Comparison of ENCODE assay signal across 10 mouse cellular contexts in genomic region chr4:127549581-127549980, GRCm38 (mm10).
DNase-seq lines count a peak whose midpoint lies in the region; ATAC-seq lines count a peak whose summit lies in the region.
"Had no signal": no experiment of that assay in that cellular context is flagged by ENCODE, and none has a peak within 500 bp of the region (broad histone marks: within the 10 kb centered on the region; RNA-seq: fewer than 3 reads in every experiment).

No protein-coding gene starts in this region.

- H3K4me2 ChIP-seq in forebrain, embryonic 12.5 days: 0 out of 2 replicates have a peak overlapping the region, but pooled peaks have one; percentile 10
- no peak overlapping the region for H3K4me2 ChIP-seq in forebrain, embryonic 11.5 days (ENCODE audit: low read depth, low read length, severe bottlenecking)
- peak overlapping the region; percentile 46 for H3K4me2 ChIP-seq in heart, embryonic 14.5 days (ENCODE audit: low read length)
- H3K4me2 ChIP-seq: liver, embryonic 13.5 days had no signal

- no peak overlapping the region for H3K9ac ChIP-seq in forebrain, embryonic 12.5 days
- H3K9ac ChIP-seq in forebrain, embryonic 11.5 days (ENCODE audit: low read length): no peak overlapping the region
- no peak overlapping the region for H3K9ac ChIP-seq in heart, embryonic 14.5 days (ENCODE audit: low read length)
- H3K9ac ChIP-seq: liver, embryonic 13.5 days had no signal

- DNase-seq in forebrain, embryonic 11.5 days (ENCODE audit: low spot score): no peak
- DNase-seq in brain, adult 2 months (ENCODE audit: low read depth, low spot score): peak; percentile 67
- DNase-seq in mesoderm, embryonic 11.5 days (ENCODE audit: low read depth, low spot score): peak; percentile 19
- no peak for DNase-seq in liver
- DNase-seq in frontal cortex, postnatal 36 days (ENCODE audit: low spot score in 2 of 2): no peak
- DNase-seq: adrenal gland, postnatal 14 days; liver, embryonic 13.5 days had no signal

- H3K27me3 ChIP-seq in forebrain, embryonic 12.5 days: no peaks in the 10 kb centered on the region
- H3K27me3 ChIP-seq in forebrain, embryonic 11.5 days (ENCODE audit: control insufficient read depth, insufficient read depth, low read length): no peaks in the 10 kb centered on the region
- no peaks in the 10 kb centered on the region for H3K27me3 ChIP-seq in heart, embryonic 14.5 days (ENCODE audit: control insufficient read depth, insufficient read depth, low read length)
- H3K27me3 ChIP-seq: liver, embryonic 13.5 days had no signal

- H3K36me3 ChIP-seq in forebrain, embryonic 12.5 days (replicated peaks): no peaks in the 10 kb centered on the region
- no peaks in the 10 kb centered on the region for H3K36me3 ChIP-seq in forebrain, embryonic 11.5 days (ENCODE audit: control insufficient read depth, insufficient read depth, low read length)
- H3K36me3 ChIP-seq in heart, embryonic 14.5 days (ENCODE audit: control insufficient read depth, insufficient read depth, low read length): no peaks in the 10 kb centered on the region
- H3K36me3 ChIP-seq: liver, embryonic 13.5 days had no signal

- WGBS in forebrain, embryonic 12.5 days: 55% methylated on average over 12 of the region's 12 CpGs
- 59% methylated on average over 12 of the region's 12 CpGs for WGBS in forebrain, embryonic 11.5 days
- WGBS in heart, embryonic 14.5 days: 31% methylated on average over 12 of the region's 12 CpGs

- H3K4me1 ChIP-seq in forebrain, embryonic 12.5 days: peaks cover 7% of the 10 kb centered on the region; the same call in 1 of the 2 replicates
- no peaks in the 10 kb centered on the region for H3K4me1 ChIP-seq in forebrain, embryonic 11.5 days (replicated peaks; ENCODE audit: control insufficient read depth, insufficient read depth, low read length)
- H3K4me1 ChIP-seq in heart, embryonic 14.5 days (ENCODE audit: control insufficient read depth in 2 of 2, insufficient read depth in 2 of 2, low read length in 2 of 2): no peaks in the 10 kb centered on the region
- H3K4me1 ChIP-seq: liver, embryonic 13.5 days had no signal

- H3K9me3 ChIP-seq in forebrain, embryonic 12.5 days: no peaks in the 10 kb centered on the region
- no peaks in the 10 kb centered on the region for H3K9me3 ChIP-seq in forebrain, embryonic 11.5 days (ENCODE audit: control insufficient read depth, low read length)
- H3K9me3 ChIP-seq in heart, embryonic 14.5 days (ENCODE audit: control insufficient read depth, low read length): no peaks in the 10 kb centered on the region
- H3K9me3 ChIP-seq: liver, embryonic 13.5 days had no signal

- ATAC-seq in forebrain, embryonic 12.5 days (ENCODE audit: low FRiP score): no peak
- no peak for ATAC-seq in forebrain, embryonic 11.5 days (replicated peaks; ENCODE audit: low FRiP score)
- ATAC-seq in heart, embryonic 14.5 days (ENCODE audit: insufficient number of reproducible peaks, insufficient read depth, low FRiP score, low read depth): no peak
- ATAC-seq in granulocyte monocyte progenitor cell, adult 5-6 weeks (replicated peaks; ENCODE audit: poor library complexity, severe bottlenecking): no peak

- H3K4me3 ChIP-seq in forebrain, embryonic 12.5 days (replicated peaks): no peak overlapping the region
- no peak overlapping the region for H3K4me3 ChIP-seq in forebrain, embryonic 11.5 days (ENCODE audit: low read depth, low read length)
- H3K4me3 ChIP-seq in heart, embryonic 14.5 days (ENCODE audit: control insufficient read depth in 1 of 2, insufficient read depth in 1 of 2, low read depth in 1 of 2, low read length in 2 of 2): no peak overlapping the region
- H3K4me3 ChIP-seq: liver, embryonic 13.5 days had no signal

- peak overlapping the region; percentile 13; the same call in 1 of the 2 replicates for H3K27ac ChIP-seq in forebrain, embryonic 12.5 days
- no peak overlapping the region for H3K27ac ChIP-seq in forebrain, embryonic 11.5 days (ENCODE audit: low read depth, low read length)
- no peak overlapping the region for H3K27ac ChIP-seq in heart, embryonic 14.5 days (replicated peaks in 1 of 2; ENCODE audit: control insufficient read depth in 1 of 2, insufficient read depth in 1 of 2, low read depth in 2 of 2, low read length in 2 of 2)
- H3K27ac ChIP-seq: liver, embryonic 13.5 days had no signal

Comparison
In these comparisons a context has a peak if more than half of its experiments do, and no peak if none do; other contexts are left out.
1. DNase-seq: peak in brain, adult 2 months (single experiment) and mesoderm, embryonic 11.5 days (single experiment); none in forebrain, embryonic 11.5 days (single experiment), liver (single experiment) and frontal cortex, postnatal 36 days (0 of 2).